Mouse (Mus musculus): ENCODE data around the gene Plac8. TPM values are rescaled to one million over a fixed set of nuclear protein-coding genes. Genes with fewer than 3 reads are reported as not detected.

Plac8 gene
- polyA plus RNA-seq, 1 experiment: 354 TPM

- no peak for DNase-seq (ENCODE audit: low read depth)
Measured at GRCm38 (mm10) chr5:100535826-100536225, 36.2 kb downstream of the Plac8 start.

- no peak for DNase-seq (ENCODE audit: low read depth)
Measured at GRCm38 (mm10) chr5:100526164-100526563, 45.9 kb downstream of the Plac8 start.

- DNase-seq (ENCODE audit: low read depth): no peak
Measured at GRCm38 (mm10) chr5:100525620-100526019, 46.4 kb downstream of the Plac8 start.

GRCm38 (mm10) chr5:100524921-100525320 is 47.1 kb downstream of the Plac8 start:
- no peak for DNase-seq (ENCODE audit: low read depth)

- no peak for DNase-seq (ENCODE audit: low read depth)
Measured at GRCm38 (mm10) chr5:100523331-100523730, 48.7 kb downstream of the Plac8 start.

- no peak for DNase-seq (ENCODE audit: low read depth)
Measured at GRCm38 (mm10) chr5:100520223-100520622, 51.8 kb downstream of the Plac8 start.

- no peak for DNase-seq (ENCODE audit: low read depth)
Measured at GRCm38 (mm10) chr5:100519027-100519411, 53.0 kb downstream of the Plac8 start.

- DNase-seq (ENCODE audit: low read depth): peak; percentile 92
Measured at GRCm38 (mm10) chr5:100518049-100519026, 53.7 kb downstream of the Plac8 start, which contains the start of gene Cops4. Cops4 (plus strand) TSS chr5:100518309.

GRCm38 (mm10) chr5:100512576-100512975 is 59.5 kb downstream of the Plac8 start:
- DNase-seq (ENCODE audit: low read depth): no peak

GRCm38 (mm10) chr5:100509247-100509646 is 62.8 kb downstream of the Plac8 start:
- DNase-seq (ENCODE audit: low read depth): no peak

Other genes with a start within 250 kb of the Plac8 start
- 342 and 346 TPM in 2 replicates for gene Sec31a, start 156.0 kb downstream of the Plac8 start, polyA plus RNA-seq (2012; rRNA removed)
- gene Lin54, start 71.6 kb downstream of the Plac8 start, polyA plus RNA-seq (2012; rRNA removed): 8.2 TPM in 2 replicates
- gene Cops4, start 53.9 kb downstream of the Plac8 start, polyA plus RNA-seq (2012; rRNA removed): 38.1 and 38.2 TPM in 2 replicates
- gene Coq2, start 102.9 kb upstream of the Plac8 start, polyA plus RNA-seq (2012; rRNA removed): 95.5 and 104 TPM in 2 replicates
- 1.3 and 1.9 TPM in 2 replicates for gene Hpse, start 147.5 kb upstream of the Plac8 start, polyA plus RNA-seq (2012; rRNA removed)
- 5.1 and 6.1 TPM in 2 replicates for gene Helq, start 226.4 kb upstream of the Plac8 start, polyA plus RNA-seq (2012; rRNA removed)
- 17.6 and 21.1 TPM in 2 replicates for gene Mrps18c, start 226.4 kb upstream of the Plac8 start, polyA plus RNA-seq (2012; rRNA removed)
- gene Abraxas1, start 248.7 kb upstream of the Plac8 start, polyA plus RNA-seq (2012; rRNA removed): 6.1 TPM in 2 replicates

All from gonadal fat pad, adult 2 months (tissue).